Comparison of ENCODE assay signal across 19 mouse cellular contexts in genomic region chr9:27286296-27286695, GRCm38 (mm10). TPM values are rescaled to one million over a fixed set of nuclear protein-coding genes. Genes with fewer than 3 reads are reported as not detected.
A peak's percentile ranks its signal among the peaks of the same experiment; 100 is the strongest.
DNase-seq lines count a peak whose midpoint lies in the region; ATAC-seq and TF ChIP-seq lines count a peak whose summit lies in the region.
"Had no signal": no experiment of that assay in that cellular context is flagged by ENCODE, and none has a peak within 500 bp of the region (broad histone marks: within the 10 kb centered on the region; RNA-seq: fewer than 3 reads in every experiment).

No protein-coding gene starts in this region.

- H3K4me3 ChIP-seq in left cerebral cortex, adult 2 months, result no peak overlapping the region
- H3K4me3 ChIP-seq in hindbrain, embryonic 12.5 days, result no peak overlapping the region
- H3K4me3 ChIP-seq: embryonic facial prominence, embryonic 10.5 days; embryonic facial prominence, embryonic 12.5 days; forebrain, embryonic 13.5 days; forebrain, embryonic 15.5 days had no signal

- H3K9me3 ChIP-seq in hindbrain, embryonic 12.5 days (replicated peaks), result no peaks in the 10 kb centered on the region
- H3K9me3 ChIP-seq: embryonic facial prominence, embryonic 10.5 days; embryonic facial prominence, embryonic 12.5 days; forebrain, embryonic 13.5 days; forebrain, embryonic 15.5 days had no signal

- 84% methylated on average over 4 of the region's 4 CpGs for WGBS in hindbrain, embryonic 12.5 days

- intact Hi-C loops in left cerebral cortex, adult 2 months (cut with DNase I), result loop anchor here (1.0 to 5.0 kb wide), 2 partner anchors 94 to 164 kb away; no protein-coding TSS in a partner anchor
- intact Hi-C loops in left cerebral cortex, postnatal 14 days (cut with DNase I), result no loop called here

- TF ChIP-seq CTCF in left cerebral cortex, adult 2 months (IDR thresholded peaks at IDR 0.05), result no peak

- no peak for ATAC-seq in hindbrain, embryonic 12.5 days (ENCODE audit: low FRiP score)
- ATAC-seq: forebrain, embryonic 13.5 days; forebrain, embryonic 15.5 days; forebrain, postnatal 0 days had no signal

- H3K4me2 ChIP-seq in hindbrain, embryonic 12.5 days (replicated peaks), result no peak overlapping the region
- H3K4me2 ChIP-seq: embryonic facial prominence, embryonic 12.5 days; forebrain, embryonic 13.5 days; forebrain, embryonic 15.5 days had no signal

- peak overlapping the region; percentile 42 for H3K27ac ChIP-seq in left cerebral cortex, adult 2 months
- no peak overlapping the region for H3K27ac ChIP-seq in hindbrain, embryonic 12.5 days
- H3K27ac ChIP-seq: embryonic facial prominence, embryonic 10.5 days; embryonic facial prominence, embryonic 12.5 days; forebrain, embryonic 13.5 days; forebrain, embryonic 15.5 days had no signal

- no peak overlapping the region for H3K9ac ChIP-seq in hindbrain, embryonic 12.5 days
- H3K9ac ChIP-seq: embryonic facial prominence, embryonic 12.5 days; forebrain, embryonic 13.5 days; forebrain, embryonic 15.5 days; forebrain, postnatal 0 days had no signal

- no peaks in the 10 kb centered on the region for H3K36me3 ChIP-seq in hindbrain, embryonic 12.5 days
- H3K36me3 ChIP-seq: embryonic facial prominence, embryonic 10.5 days; embryonic facial prominence, embryonic 12.5 days; forebrain, embryonic 15.5 days had no signal

- peaks cover 13% of the 10 kb centered on the region for H3K27me3 ChIP-seq in hindbrain, embryonic 12.5 days
- H3K27me3 ChIP-seq: embryonic facial prominence, embryonic 12.5 days; forebrain, embryonic 15.5 days had no signal

- H3K4me1 ChIP-seq in hindbrain, embryonic 12.5 days, result peaks cover 31% of the 10 kb centered on the region

- DNase-seq in left cerebral cortex, adult 2 months (ENCODE audit: extremely low spot score in 1 of 2, low spot score in 2 of 2), result peak in 1 of 2 experiments; percentile 36
- no peak for DNase-seq in left cerebral cortex, postnatal 14 days (ENCODE audit: low spot score in 2 of 2)
- peak; percentile 19 for DNase-seq in right cerebral cortex, postnatal 25 days
- DNase-seq in right cerebral cortex, postnatal 4 days, result no peak
- DNase-seq: adrenal gland, adult 2 months; adrenal gland, postnatal 10 days; adrenal gland, postnatal 25 days; cerebellum, adult 11-12 months; cerebellum, adult 2 months; cerebellum, adult 9-10 months; cerebellum, postnatal 10 days; cerebellum, postnatal 25 days; forebrain, postnatal 0 days had no signal

RNA-seq across cellular contexts. Expression of gene Igsf9b, which starts 12.7 kb away (rescaled TPM):
- 10 to 100 TPM; 74.8 to 89.1 TPM for total RNA-seq in left cerebral cortex, adult 2 months (2021)
- 10 to 100 TPM; 74.3 to 75.7 TPM for total RNA-seq in left cerebral cortex, postnatal 14 days (2021)
- polyA plus RNA-seq in hindbrain, embryonic 12.5 days (2016; fragmentation: Nextera tagmentation; extraction: Ambion mirVana), result 10.3 and 11.6 TPM in 2 replicates
- total RNA-seq: MEL had no signal
